Mouse (Mus musculus) heart, embryonic 14.5 days (tissue): Measurements from ENCODE around the gene Gm9780. TPM values are rescaled to one million over a fixed set of nuclear protein-coding genes. Genes with fewer than 3 reads are reported as not detected.
"Not testable (repeated sequence)": the region's sequence is repeated elsewhere in the genome, so short reads cannot be mapped to it uniquely, and the experiment has no call there.

Source experiments
- ATAC-seq: fragments of 200-750 bp; cut with Nextera tagmentation; 2 replicates; pipeline ENCODE4 v1.8.0; 2017; ENCODE audit warnings: low read depth, moderate TSS enrichment; ENCODE audit not compliant: insufficient number of reproducible peaks, insufficient read depth, low FRiP score
- H3K27ac ChIP-seq, 2 experiments: fragments of 200-500 bp in 1 of 2; fragments of 300-500 bp in 1 of 2; sonication (generic) in 1 of 2; replicated peaks in 1 of 2; 2 replicates each; pipeline ENCODE4 v1.5.1; 2012 to 2014; ENCODE audit warnings: low read depth in 2 of 2, low read length in 2 of 2, control low read depth in 1 of 2, mild to moderate bottlenecking in 1 of 2, mixed read lengths in 1 of 2; ENCODE audit not compliant: control insufficient read depth in 1 of 2, insufficient read depth in 1 of 2
- H3K27me3 ChIP-seq: fragments of 300-500 bp; sonication (generic); 2 replicates; pipeline ENCODE4 v1.6.1; 2014; ENCODE audit warnings: mild to moderate bottlenecking, low read length, control low read depth; ENCODE audit not compliant: control insufficient read depth, insufficient read depth
- H3K36me3 ChIP-seq: fragments of 300-500 bp; sonication (generic); 2 replicates; pipeline ENCODE4 v1.6.1; 2014; ENCODE audit warnings: mild to moderate bottlenecking, control low read depth, low read length, mixed read lengths; ENCODE audit not compliant: control insufficient read depth, insufficient read depth
- H3K4me1 ChIP-seq, 2 experiments: fragments of 200-500 bp in 1 of 2; fragments of 300-500 bp in 1 of 2; sonication (generic) in 1 of 2; 2 replicates each; pipeline ENCODE4 v1.6.1; 2012 to 2014; ENCODE audit warnings: low read length in 2 of 2, control low read depth in 1 of 2, mixed read lengths in 1 of 2; ENCODE audit not compliant: control insufficient read depth in 2 of 2, insufficient read depth in 2 of 2
- H3K4me2 ChIP-seq: fragments of 300-500 bp; sonication (generic); 2 replicates; pipeline ENCODE4 v1.6.1; 2014; ENCODE audit warnings: mild to moderate bottlenecking, low read length
- H3K4me3 ChIP-seq, 2 experiments: fragments of 200-500 bp in 1 of 2; fragments of 300-500 bp in 1 of 2; sonication (generic) in 1 of 2; 2 replicates each; pipeline ENCODE4 v1.5.1; 2012 to 2014; ENCODE audit warnings: low read length in 2 of 2, mild to moderate bottlenecking in 2 of 2, control low read depth in 1 of 2, low read depth in 1 of 2, moderate library complexity in 1 of 2; ENCODE audit not compliant: control insufficient read depth in 1 of 2, insufficient read depth in 1 of 2
- H3K9ac ChIP-seq: fragments of 300-500 bp; sonication (generic); 2 replicates; pipeline ENCODE4 v1.6.1; 2014; ENCODE audit warnings: mild to moderate bottlenecking, low read length
- H3K9me3 ChIP-seq: fragments of 300-500 bp; sonication (generic); 2 replicates; pipeline ENCODE4 v1.6.1; 2016; ENCODE audit warnings: low read length, control low read depth; ENCODE audit not compliant: control insufficient read depth
- WGBS: fragments of 180-500 bp; shearing (Covaris S2); extraction: QIAGEN DNeasy Blood & Tissue Kit; methylation state at CpG from one replicate; pipeline ENCODE4 v1.1.7; 2014; 5-methylcytosine and 5-hydroxymethylcytosine counted together
- polyA plus RNA-seq: library from polyadenylated mRNA; unstranded; fragments of >200 nt; fragmentation: Nextera tagmentation; extraction: Ambion mirVana; gene quantifications from 2 replicates; pipeline ENCODE4 v1.2.1, GENCODE M21; 2014

The Gm9780 gene
- polyA plus RNA-seq, 1 experiment from 2014 or later = 7.5 TPM

DNA sequence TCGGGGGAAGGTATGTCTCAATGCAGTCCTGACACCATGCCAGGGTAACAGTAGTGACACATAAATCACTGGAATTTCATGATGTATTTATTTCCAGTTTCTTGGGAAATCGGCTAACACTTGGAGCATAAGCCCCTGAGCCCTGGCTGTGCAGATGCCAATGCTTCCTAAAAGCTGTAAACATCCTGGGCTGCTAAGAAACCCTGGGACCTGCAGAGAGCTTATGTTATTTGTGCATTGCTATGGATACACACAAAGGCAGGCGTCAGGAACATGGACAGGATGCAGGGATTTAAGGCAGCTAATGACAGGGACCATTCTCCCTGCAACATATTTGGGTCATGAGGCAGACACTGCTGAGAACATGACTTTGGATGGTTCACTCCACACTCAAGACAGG lies 15.7 kb upstream of the Gm9780 start:
- WGBS = no CpG with 5 or more reads among the region's 3 CpGs
- H3K4me3 ChIP-seq, H3K9ac ChIP-seq, ATAC-seq, H3K4me2 ChIP-seq, H3K27ac ChIP-seq, H3K9me3 ChIP-seq, H3K27me3 ChIP-seq, H3K36me3 ChIP-seq, H3K4me1 ChIP-seq: not testable (repeated sequence)

- WGBS = no CpG with 5 or more reads among the region's 9 CpGs
- H3K9ac ChIP-seq, H3K9me3 ChIP-seq, H3K36me3 ChIP-seq, ATAC-seq, H3K4me1 ChIP-seq, H3K4me2 ChIP-seq, H3K27ac ChIP-seq, H3K27me3 ChIP-seq, H3K4me3 ChIP-seq: not testable (repeated sequence)
Observed at GRCm38 (mm10) chr14:26048767-26049166, 6.3 kb upstream of the Gm9780 start.

DNA sequence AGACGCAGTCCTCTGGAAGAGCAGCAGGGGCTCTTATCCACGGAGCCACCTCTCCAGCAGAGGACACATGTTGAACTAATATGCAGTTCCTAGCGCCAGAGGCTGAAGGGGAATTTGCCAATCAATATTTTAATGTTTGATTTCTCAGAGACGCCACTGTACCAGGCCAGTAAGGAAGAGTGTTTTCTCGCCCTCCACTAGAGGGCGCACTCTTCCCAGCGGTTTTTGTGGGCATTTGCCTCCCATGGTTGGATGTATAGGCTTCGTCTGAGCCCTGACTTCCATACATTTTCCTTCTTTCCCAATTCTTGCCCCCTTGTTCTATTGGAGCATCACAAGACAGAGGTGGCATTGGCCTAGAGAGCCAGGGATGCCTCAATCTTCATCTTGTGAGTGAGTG lies 4.5 kb upstream of the Gm9780 start:
- not testable (repeated sequence) for H3K27me3 ChIP-seq, H3K36me3 ChIP-seq, H3K4me1 ChIP-seq, H3K4me3 ChIP-seq, ATAC-seq, H3K9ac ChIP-seq, H3K9me3 ChIP-seq, H3K27ac ChIP-seq, H3K4me2 ChIP-seq
- WGBS = no CpG with 5 or more reads among the region's 8 CpGs

GRCm38 (mm10) chr14:26045007-26045406 lies 2.5 kb upstream of the Gm9780 start:
- not testable (repeated sequence) for H3K4me1 ChIP-seq, H3K4me2 ChIP-seq, H3K27me3 ChIP-seq, H3K36me3 ChIP-seq, H3K27ac ChIP-seq, ATAC-seq, H3K9me3 ChIP-seq, H3K4me3 ChIP-seq, H3K9ac ChIP-seq
- WGBS = no CpG with 5 or more reads among the region's 5 CpGs

GRCm38 (mm10) chr14:26035439-26035838 lies 7.1 kb downstream of the Gm9780 start:
- H3K9me3 ChIP-seq, H3K9ac ChIP-seq, H3K4me3 ChIP-seq, H3K4me1 ChIP-seq, ATAC-seq, H3K4me2 ChIP-seq, H3K27ac ChIP-seq, H3K27me3 ChIP-seq, H3K36me3 ChIP-seq: not testable (repeated sequence)
- WGBS = no CpG with 5 or more reads among the region's 6 CpGs

GRCm38 (mm10) chr14:26034364-26034763 lies 8.1 kb downstream of the Gm9780 start:
- H3K4me3 ChIP-seq, H3K27ac ChIP-seq, H3K27me3 ChIP-seq, H3K4me2 ChIP-seq, ATAC-seq, H3K36me3 ChIP-seq, H3K4me1 ChIP-seq, H3K9ac ChIP-seq, H3K9me3 ChIP-seq: not testable (repeated sequence)
- no CpG with 5 or more reads among the region's 3 CpGs for WGBS

- H3K27me3 ChIP-seq, H3K4me2 ChIP-seq, H3K4me3 ChIP-seq, H3K36me3 ChIP-seq, ATAC-seq, H3K4me1 ChIP-seq, H3K27ac ChIP-seq, H3K9me3 ChIP-seq, H3K9ac ChIP-seq: not testable (repeated sequence)
- WGBS = no CpG with 5 or more reads among the region's 12 CpGs
Observed at GRCm38 (mm10) chr14:26025653-26026052, 16.9 kb downstream of the Gm9780 start.

GRCm38 (mm10) chr14:26022831-26023230 lies 19.7 kb downstream of the Gm9780 start:
- not testable (repeated sequence) for H3K4me3 ChIP-seq, H3K9ac ChIP-seq, H3K9me3 ChIP-seq, H3K4me2 ChIP-seq, H3K27me3 ChIP-seq, H3K27ac ChIP-seq, H3K36me3 ChIP-seq, ATAC-seq, H3K4me1 ChIP-seq
- WGBS = no CpG with 5 or more reads among the region's 6 CpGs
